Mouse (Mus musculus): ENCODE results near the gene Eif5a2. TPM values are rescaled to one million over a fixed set of nuclear protein-coding genes. Genes with fewer than 3 reads are reported as not detected.

Gene Eif5a2
- polyA plus RNA-seq, 1 experiment: 1.1 TPM

GRCm38 (mm10) chr3:28808039-28808643 lies 27.1 kb downstream of the Eif5a2 start:
- no peak for DNase-seq (ENCODE audit: low read depth)

- no peak for DNase-seq (ENCODE audit: low read depth)
Observed at GRCm38 (mm10) chr3:28811441-28811840, 30.4 kb downstream of the Eif5a2 start.

- DNase-seq (ENCODE audit: low read depth): no peak
Observed at GRCm38 (mm10) chr3:28814361-28814760, 33.3 kb downstream of the Eif5a2 start.

- DNase-seq (ENCODE audit: low read depth): no peak
Observed at GRCm38 (mm10) chr3:28816010-28816540, 35.0 kb downstream of the Eif5a2 start.

- DNase-seq (ENCODE audit: low read depth): no peak
Observed at GRCm38 (mm10) chr3:28826272-28826671, 45.2 kb downstream of the Eif5a2 start.

GRCm38 (mm10) chr3:28827605-28828004 lies 46.5 kb downstream of the Eif5a2 start:
- DNase-seq (ENCODE audit: low read depth): no peak

- DNase-seq (ENCODE audit: low read depth): no peak
Observed at GRCm38 (mm10) chr3:28829454-28829853, 48.4 kb downstream of the Eif5a2 start.

- DNase-seq (ENCODE audit: low read depth): no peak
Observed at GRCm38 (mm10) chr3:28836796-28837371, 55.8 kb downstream of the Eif5a2 start.

GRCm38 (mm10) chr3:28841886-28842649 lies 61.0 kb downstream of the Eif5a2 start:
- no peak for DNase-seq (ENCODE audit: low read depth)

- DNase-seq (ENCODE audit: low read depth): no peak
Observed at GRCm38 (mm10) chr3:28843231-28843630, 62.2 kb downstream of the Eif5a2 start.

- DNase-seq (ENCODE audit: low read depth): no peak
Observed at GRCm38 (mm10) chr3:28847115-28847514, 66.0 kb downstream of the Eif5a2 start.

Other genes with a start within 250 kb of the Eif5a2 start
- 0.42 and 1.0 TPM in 2 replicates for gene Slc2a2, start 83.4 kb upstream of the Eif5a2 start, polyA plus RNA-seq (2012; rRNA removed)
- gene Rpl22l1, start 24.2 kb downstream of the Eif5a2 start, polyA plus RNA-seq (2012; rRNA removed): 7.9 and 9.6 TPM in 2 replicates
- not detected in 2 replicates for gene Gm1527, start 111.3 kb downstream of the Eif5a2 start, polyA plus RNA-seq (2012; rRNA removed)

All from gonadal fat pad, adult 2 months (tissue).